In the genomic region with DNA sequence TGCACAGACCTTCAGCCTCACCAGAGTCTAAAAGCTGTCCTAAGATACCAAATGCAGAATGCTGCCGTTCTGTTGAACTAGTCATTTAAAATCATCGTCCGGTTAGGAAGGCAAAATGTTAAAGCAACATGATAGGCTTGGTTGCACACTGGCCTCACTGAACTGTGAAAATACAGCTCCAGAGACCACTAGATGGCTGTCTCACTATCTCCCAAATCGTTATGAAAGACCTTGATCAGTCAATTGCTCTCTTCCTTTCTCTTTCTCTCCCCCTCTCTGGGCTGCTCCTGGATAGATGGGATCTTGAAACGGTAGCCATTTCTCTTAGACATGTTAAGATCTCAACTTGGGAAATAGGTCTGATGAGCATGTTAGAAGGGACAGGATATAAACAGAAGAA, we compare ENCODE assay signal across 12 mouse cellular contexts.
DNase-seq lines count a peak whose midpoint lies in the region; ATAC-seq lines count a peak whose summit lies in the region.
"Had no signal": no experiment of that assay in that cellular context is flagged by ENCODE, and none has a peak within 500 bp of the region (broad histone marks: within the 10 kb centered on the region; RNA-seq: fewer than 3 reads in every experiment).

No protein-coding gene starts in this region.

- no peaks in the 10 kb centered on the region for H3K36me3 ChIP-seq in hindbrain, embryonic 16.5 days (ENCODE audit: control insufficient read depth, insufficient read depth, low read length)
- no peaks in the 10 kb centered on the region for H3K36me3 ChIP-seq in hindbrain, embryonic 12.5 days
- H3K36me3 ChIP-seq: embryonic facial prominence, embryonic 13.5 days had no signal

- H3K4me3 ChIP-seq in hindbrain, embryonic 16.5 days (ENCODE audit: low read length): no peak overlapping the region
- H3K4me3 ChIP-seq in hindbrain, embryonic 12.5 days: no peak overlapping the region
- H3K4me3 ChIP-seq: embryonic facial prominence, embryonic 13.5 days had no signal

- intact Hi-C loops in heart, postnatal 14 days (cut with DNase I): no loop called here

- ATAC-seq in hindbrain, embryonic 16.5 days: peak; percentile 72; the same call in 1 of the 2 replicates
- ATAC-seq in hindbrain, embryonic 12.5 days (ENCODE audit: low FRiP score): no peak

- no peak overlapping the region for H3K4me2 ChIP-seq in hindbrain, embryonic 16.5 days (ENCODE audit: low read length)
- H3K4me2 ChIP-seq in hindbrain, embryonic 12.5 days (replicated peaks): no peak overlapping the region
- H3K4me2 ChIP-seq: embryonic facial prominence, embryonic 13.5 days had no signal

- H3K9ac ChIP-seq in hindbrain, embryonic 16.5 days (ENCODE audit: low read depth, low read length): no peak overlapping the region
- H3K9ac ChIP-seq in hindbrain, embryonic 12.5 days: no peak overlapping the region
- H3K9ac ChIP-seq: embryonic facial prominence, embryonic 13.5 days had no signal

- peak; percentile 14 for DNase-seq in adrenal gland, postnatal 14 days
- no peak for DNase-seq in adrenal gland, postnatal 4 days (ENCODE audit: low spot score in 2 of 2)
- peak; percentile 2 for DNase-seq in R1 (ENCODE audit: low read depth, low spot score)
- peak; percentile 15 to 19 for DNase-seq in kidney, postnatal 36 days
- no peak for DNase-seq in heart, postnatal 14 days
- no peak for DNase-seq in ovary, postnatal 10 days (ENCODE audit: low spot score)
- DNase-seq: gastrocnemius, postnatal 14 days; lung, postnatal 10 days; right cerebral cortex, postnatal 4 days had no signal

- H3K27ac ChIP-seq in hindbrain, embryonic 16.5 days (ENCODE audit: low read depth, low read length): no peak overlapping the region
- no peak overlapping the region for H3K27ac ChIP-seq in hindbrain, embryonic 12.5 days
- H3K27ac ChIP-seq: embryonic facial prominence, embryonic 13.5 days had no signal

- no peaks in the 10 kb centered on the region for H3K9me3 ChIP-seq in hindbrain, embryonic 16.5 days (ENCODE audit: control insufficient read depth, low read length)
- H3K9me3 ChIP-seq in hindbrain, embryonic 12.5 days (replicated peaks): no peaks in the 10 kb centered on the region
- H3K9me3 ChIP-seq: embryonic facial prominence, embryonic 13.5 days had no signal

- 41% methylated on average over 5 of the region's 5 CpGs for WGBS in hindbrain, embryonic 16.5 days
- whole genome bisulfite sequencing in hindbrain, embryonic 12.5 days: 59% methylated on average over 5 of the region's 5 CpGs

- H3K4me1 ChIP-seq in hindbrain, embryonic 16.5 days (ENCODE audit: control insufficient read depth, insufficient read depth, low read depth, low read length): no peaks in the 10 kb centered on the region
- H3K4me1 ChIP-seq in hindbrain, embryonic 12.5 days: no peaks in the 10 kb centered on the region
- H3K4me1 ChIP-seq: embryonic facial prominence, embryonic 13.5 days had no signal

- no peaks in the 10 kb centered on the region for H3K27me3 ChIP-seq in hindbrain, embryonic 16.5 days (replicated peaks; ENCODE audit: control insufficient read depth, insufficient read depth, low read length)
- H3K27me3 ChIP-seq in hindbrain, embryonic 12.5 days: no peaks in the 10 kb centered on the region
- H3K27me3 ChIP-seq: embryonic facial prominence, embryonic 13.5 days had no signal

Comparison
In these comparisons a context has a peak if more than half of its experiments do, and no peak if none do; other contexts are left out.
1. DNase-seq: peak in adrenal gland, postnatal 14 days (single experiment), R1 (single experiment) and kidney, postnatal 36 days (2 of 2); none in adrenal gland, postnatal 4 days (0 of 2), heart, postnatal 14 days (0 of 2) and ovary, postnatal 10 days (single experiment).